Mouse (Mus musculus): Measurements from ENCODE around the gene Ptch1.

Ptch1 gene

GRCm38 (mm10) chr13:63530371-63530764 lies 43.0 kb downstream of the Ptch1 start:
- DNase-seq: no peak

GRCm38 (mm10) chr13:63529602-63530370 lies 43.6 kb downstream of the Ptch1 start:
- peak; percentile 47 for DNase-seq

- no peak for DNase-seq
Measured at GRCm38 (mm10) chr13:63528852-63529251, 44.5 kb downstream of the Ptch1 start.

- DNase-seq: no peak
Measured at GRCm38 (mm10) chr13:63528164-63528675, 45.2 kb downstream of the Ptch1 start.

GRCm38 (mm10) chr13:63525571-63526197 lies 47.7 kb downstream of the Ptch1 start:
- DNase-seq: no peak

GRCm38 (mm10) chr13:63524608-63525570 lies 48.5 kb downstream of the Ptch1 start:
- no peak for DNase-seq

- no peak for DNase-seq
Measured at GRCm38 (mm10) chr13:63524061-63524460, 49.3 kb downstream of the Ptch1 start.

- DNase-seq: no peak
Measured at GRCm38 (mm10) chr13:63522832-63523231, 50.6 kb downstream of the Ptch1 start.

GRCm38 (mm10) chr13:63520110-63520509 lies 53.3 kb downstream of the Ptch1 start:
- DNase-seq: no peak

- DNase-seq: no peak
Measured at GRCm38 (mm10) chr13:63516535-63516934, 56.9 kb downstream of the Ptch1 start.

GRCm38 (mm10) chr13:63515542-63515941 lies 57.9 kb downstream of the Ptch1 start:
- no peak for DNase-seq

GRCm38 (mm10) chr13:63514931-63515360 lies 58.5 kb downstream of the Ptch1 start:
- DNase-seq: no peak

GRCm38 (mm10) chr13:63513374-63514098 lies 59.9 kb downstream of the Ptch1 start:
- DNase-seq: no peak

- DNase-seq: no peak
Measured at GRCm38 (mm10) chr13:63512411-63512810, 61.0 kb downstream of the Ptch1 start.

GRCm38 (mm10) chr13:63507821-63508220 lies 65.6 kb downstream of the Ptch1 start:
- DNase-seq: no peak

GRCm38 (mm10) chr13:63507001-63507556 lies 66.3 kb downstream of the Ptch1 start:
- DNase-seq: peak; percentile 60

- peak; percentile 64 for DNase-seq
Measured at GRCm38 (mm10) chr13:63506364-63506763, 67.0 kb downstream of the Ptch1 start.

- DNase-seq: no peak
Measured at GRCm38 (mm10) chr13:63502391-63502790, 71.0 kb downstream of the Ptch1 start.

- DNase-seq: no peak
Measured at GRCm38 (mm10) chr13:63499489-63499888, 73.9 kb downstream of the Ptch1 start.

GRCm38 (mm10) chr13:63496646-63497582 lies 76.5 kb downstream of the Ptch1 start, which contains the start of gene Fancc:
TSS of gene Fancc (minus strand) at chr13:63497278.
- no peak for DNase-seq

- DNase-seq: no peak
Measured at GRCm38 (mm10) chr13:63487707-63488042, 85.7 kb downstream of the Ptch1 start.

Data from lung, postnatal 36 days (tissue).